Mouse (Mus musculus) kidney, adult 2 months (tissue): ENCODE data around the gene Catspere2.
"Not testable (repeated sequence)": the region's sequence is repeated elsewhere in the genome, so short reads cannot be mapped to it uniquely, and the experiment has no call there.

Experiments
- CTCF ChIP-seq: fragments of 200-500 bp; conservative IDR thresholded peaks from 2 replicates; pipeline ENCODE4 v1.5.1; 2011; ENCODE audit warnings: low read depth, mild to moderate bottlenecking, control low read depth, low read length, moderate library complexity, mixed read lengths; ENCODE audit not compliant: insufficient read depth, insufficient read length
- POLR2A ChIP-seq: fragments of 200-500 bp; IDR thresholded peaks from one replicate; pipeline ENCODE4 v1.6.1; 2011; ENCODE audit warnings: low read depth, low read length, control low read depth

DNA sequence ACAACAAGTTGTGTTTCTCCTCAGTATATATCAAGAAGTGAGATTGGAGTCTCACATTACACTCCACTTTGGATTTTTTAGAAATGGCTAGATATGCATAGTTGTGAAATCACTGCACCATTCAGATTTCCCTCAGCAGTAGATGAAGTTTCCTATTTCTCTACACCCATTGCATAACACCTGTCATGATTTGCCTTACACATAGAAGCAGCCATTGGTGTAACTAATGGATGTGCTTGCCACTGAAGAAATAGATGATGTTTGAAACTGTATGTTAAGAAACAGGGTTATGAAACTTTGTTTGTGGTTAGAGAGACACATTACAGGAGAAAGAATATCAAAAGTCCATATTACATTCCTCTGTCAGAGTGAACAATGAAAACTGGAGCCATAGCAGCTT, 114.6 kb downstream of the Catspere2 start:
- TF ChIP-seq CTCF, POLR2A: not testable (repeated sequence)
